Mouse (Mus musculus) forelimb bud, embryonic 11.5 days (tissue): Measurements from ENCODE around the gene Tsfm.
"Not testable (repeated sequence)": the region's sequence is repeated elsewhere in the genome, so short reads cannot be mapped to it uniquely, and the experiment has no call there.

Source experiments
- DNase-seq: peaks from one replicate; pipeline ENCODE4 v3.0.0-alpha.2; 2012; ENCODE audit warnings: low read depth, low spot score

The Tsfm gene

DNA sequence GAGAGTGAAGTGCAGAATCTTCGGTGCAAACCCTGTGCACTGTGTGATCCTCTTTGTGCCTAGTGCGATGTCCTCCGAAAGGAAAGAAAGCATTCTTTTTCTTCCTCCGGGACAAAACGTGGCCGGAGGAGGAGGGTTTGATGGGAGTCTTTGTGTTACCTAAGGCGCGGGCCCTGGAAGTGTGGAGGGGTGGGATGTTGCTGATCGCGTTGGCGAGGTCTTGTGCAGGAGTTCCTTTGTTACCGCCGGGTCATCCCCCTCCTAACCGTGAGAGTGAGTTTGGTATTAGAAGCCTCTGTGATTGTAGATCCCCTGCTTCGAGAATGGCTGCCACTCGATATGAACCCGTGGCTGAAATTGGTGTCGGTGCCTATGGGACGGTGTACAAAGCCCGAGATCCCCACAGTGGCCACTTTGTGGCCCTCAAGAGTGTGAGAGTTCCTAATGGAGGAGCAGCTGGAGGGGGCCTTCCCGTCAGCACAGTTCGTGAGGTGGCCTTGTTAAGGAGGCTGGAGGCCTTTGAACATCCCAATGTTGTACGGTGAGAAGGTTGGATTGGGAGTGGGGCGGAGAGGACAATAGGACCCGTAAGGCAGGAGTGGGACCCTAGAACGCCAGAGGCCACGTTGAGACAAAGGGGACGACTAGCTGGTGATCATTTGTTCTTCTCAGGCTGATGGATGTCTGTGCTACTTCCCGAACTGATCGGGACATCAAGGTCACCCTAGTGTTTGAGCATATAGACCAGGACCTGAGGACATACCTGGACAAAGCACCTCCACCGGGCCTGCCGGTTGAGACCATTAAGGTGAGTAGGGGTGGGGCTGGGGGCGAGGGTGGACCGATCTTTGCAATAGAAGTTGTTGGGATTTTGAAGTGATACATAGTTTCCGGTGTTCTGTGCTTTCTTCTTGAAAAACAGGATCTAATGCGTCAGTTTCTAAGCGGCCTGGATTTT, 33.6 kb upstream of the Tsfm start:
- no peak for DNase-seq

- DNase-seq, result peak; percentile 99
Measured at GRCm38 (mm10) chr10:127063239-127063872, 32.7 kb upstream of the Tsfm start, which contains the start of gene Cdk4. Gene Cdk4 (plus strand): TSS chr10:127063534.

DNA sequence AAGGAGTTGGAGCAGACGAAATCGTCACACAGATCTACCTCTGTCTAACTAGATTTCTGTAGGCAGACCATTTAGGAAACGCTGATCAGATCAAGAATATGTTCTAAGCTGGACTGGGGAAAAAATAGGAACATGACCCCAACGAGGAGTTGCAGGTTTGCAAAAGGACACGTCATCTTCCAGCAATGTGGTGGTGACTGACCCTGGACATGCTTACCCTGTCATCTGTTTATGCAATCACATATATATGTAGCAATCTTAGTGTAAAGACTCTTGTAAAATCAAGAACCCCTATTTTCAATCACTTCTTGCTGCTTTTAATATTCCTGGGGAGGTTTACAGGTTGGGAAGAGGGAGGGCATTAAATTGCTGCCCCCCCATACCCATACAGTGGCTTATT, 31.9 kb upstream of the Tsfm start:
- no peak for DNase-seq

- DNase-seq, result not testable (repeated sequence)
Measured at GRCm38 (mm10) chr10:127062101-127062500, 31.5 kb upstream of the Tsfm start.

DNA sequence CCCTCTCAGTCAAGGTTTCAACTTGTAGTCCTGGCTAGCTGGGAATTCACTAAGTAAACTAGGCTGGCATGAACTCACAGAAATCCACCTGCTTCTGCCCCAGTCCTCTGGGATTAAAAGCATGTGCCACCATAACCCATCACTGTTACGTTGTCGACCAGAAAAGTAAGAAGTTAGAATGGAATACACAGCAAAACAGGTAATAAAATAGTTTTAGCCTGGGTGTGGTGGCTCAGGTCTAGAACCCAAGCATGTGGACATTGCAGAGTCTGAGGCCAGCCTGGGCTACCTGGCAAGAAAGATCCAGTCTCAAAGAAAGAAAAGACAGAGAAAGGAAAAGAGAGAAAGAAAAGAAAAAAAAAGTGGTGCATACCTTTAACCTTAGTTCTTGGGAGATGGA, 30.9 kb upstream of the Tsfm start:
- no peak for DNase-seq

DNA sequence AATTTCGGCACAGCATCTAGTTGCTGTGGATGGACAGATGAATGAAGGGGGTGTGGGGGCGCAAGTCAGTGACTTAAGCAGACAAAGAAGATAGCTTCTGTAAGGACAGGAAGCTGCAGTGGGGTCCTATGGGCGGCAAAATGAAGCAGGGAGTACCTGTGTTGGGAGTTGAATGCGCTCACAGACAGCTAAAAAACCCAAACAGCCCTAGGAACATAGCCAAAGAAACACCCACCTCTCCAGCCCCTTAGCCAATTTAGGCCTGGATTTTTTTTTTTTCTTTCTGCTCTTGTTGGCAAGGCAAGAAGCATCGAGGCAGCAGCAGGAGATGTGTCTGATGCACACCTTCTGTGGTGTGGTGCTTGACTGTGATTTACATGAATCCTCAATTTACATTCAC, 30.4 kb upstream of the Tsfm start:
- no peak for DNase-seq

GRCm38 (mm10) chr10:127059968-127060916, 29.6 kb upstream of the Tsfm start, which contains the start of gene March9:
Gene March9 (minus strand): TSS chr10:127060184.
- no peak for DNase-seq

DNA sequence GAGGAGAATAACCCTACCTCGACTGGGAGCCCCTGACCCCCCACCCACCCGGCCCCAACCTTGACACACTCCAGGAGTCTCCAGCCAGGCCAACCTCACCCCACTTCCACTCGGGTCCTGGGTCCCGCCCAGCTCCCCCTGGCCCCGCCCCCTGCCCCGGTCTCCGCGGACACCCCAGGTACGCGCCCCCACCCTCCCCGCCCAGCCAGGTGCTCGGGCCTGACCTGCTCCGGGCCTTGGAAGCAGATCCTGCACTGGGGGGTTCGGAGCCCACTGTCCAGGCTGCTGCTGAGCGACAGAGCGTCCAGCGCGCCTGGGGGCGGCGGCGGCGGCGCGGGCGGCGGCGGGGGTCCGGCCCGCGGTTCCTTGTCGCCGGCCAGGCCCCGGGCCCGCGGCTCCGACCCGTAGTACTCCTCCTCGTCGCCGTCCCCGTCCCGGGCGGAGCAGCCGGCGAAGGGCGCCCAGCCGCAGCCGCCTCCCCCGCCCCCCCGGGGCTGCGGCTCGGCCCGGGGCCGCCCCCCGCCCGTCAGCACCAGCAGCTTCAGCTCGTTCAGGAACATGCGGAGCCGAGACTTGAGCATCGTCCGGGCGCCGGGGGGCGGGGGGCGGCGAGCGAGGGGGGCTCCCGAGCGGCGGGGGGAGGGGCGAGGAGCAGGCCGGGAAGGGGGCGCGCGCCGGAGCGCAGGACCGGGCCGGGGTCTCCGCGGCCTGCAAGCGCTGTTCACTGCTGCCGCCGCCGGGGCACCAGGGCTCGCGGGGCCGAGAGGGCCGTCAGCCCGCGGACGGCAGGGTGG, 28.7 kb upstream of the Tsfm start:
- no peak for DNase-seq

DNA sequence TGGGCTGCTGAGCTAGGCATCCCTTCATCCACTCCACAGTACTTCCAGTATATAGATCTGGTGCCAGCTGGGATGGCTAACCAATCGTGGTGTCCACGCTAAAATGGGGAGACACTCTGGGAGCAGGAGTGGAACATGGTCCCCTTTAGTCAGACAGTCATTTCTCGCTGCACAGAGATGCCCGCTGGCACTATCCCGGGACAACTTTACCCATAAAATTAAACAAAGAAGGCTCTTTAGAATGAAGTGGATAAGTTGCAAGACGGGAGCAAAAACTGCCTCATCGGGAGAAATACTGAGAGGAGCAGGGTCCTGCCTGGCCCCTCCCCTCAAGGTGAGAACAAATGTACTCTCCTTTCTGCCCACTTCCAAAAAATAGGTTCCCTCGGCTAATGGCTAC, 28.1 kb upstream of the Tsfm start:
- DNase-seq, result no peak

DNA sequence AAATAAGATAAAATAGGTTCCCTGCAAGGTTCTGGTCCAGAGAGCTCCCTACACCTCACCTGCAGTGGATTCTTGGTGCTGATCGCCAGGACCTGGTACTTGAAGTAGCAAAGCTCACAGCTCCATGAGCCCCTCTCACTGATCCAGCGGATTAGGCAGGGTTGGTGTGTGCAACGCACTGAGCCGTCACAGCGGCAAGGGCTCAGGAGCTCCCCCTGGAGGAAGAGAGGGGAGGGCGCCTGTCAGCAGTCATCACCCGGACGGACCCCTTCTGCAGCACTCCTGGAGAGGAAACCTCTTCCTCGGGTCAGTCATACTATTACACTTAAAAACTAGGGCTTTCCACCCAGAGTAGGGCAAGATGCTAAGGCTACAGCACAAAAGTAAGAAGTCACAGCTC, 27.5 kb upstream of the Tsfm start:
- peak; percentile 82 for DNase-seq

- no peak for DNase-seq
Measured at GRCm38 (mm10) chr10:127056490-127056889, 25.9 kb upstream of the Tsfm start.

- no peak for DNase-seq
Measured at GRCm38 (mm10) chr10:127055406-127055805, 24.8 kb upstream of the Tsfm start.

DNA sequence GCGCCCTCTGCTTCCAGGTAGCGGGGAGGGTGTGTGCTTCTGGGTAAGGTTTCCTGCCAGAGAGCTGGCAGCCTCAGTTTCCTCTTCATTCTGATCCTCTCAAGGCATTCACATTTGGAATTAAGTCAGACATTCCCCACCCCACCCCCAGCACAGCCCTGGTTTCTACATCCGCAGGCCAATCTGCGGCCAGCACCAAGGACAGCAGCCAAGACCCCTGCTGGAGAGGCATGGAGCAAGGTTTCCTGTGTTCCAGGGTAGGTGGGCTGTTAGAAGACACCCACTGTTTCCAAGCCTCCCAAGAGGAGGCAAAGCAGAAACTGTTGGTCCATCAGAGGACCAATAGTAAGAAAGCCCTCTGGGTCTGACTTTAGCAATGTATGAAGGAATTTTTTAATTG, 24.0 kb upstream of the Tsfm start:
- no peak for DNase-seq

- no peak for DNase-seq
Measured at GRCm38 (mm10) chr10:127050119-127050474, 19.5 kb upstream of the Tsfm start.

DNA sequence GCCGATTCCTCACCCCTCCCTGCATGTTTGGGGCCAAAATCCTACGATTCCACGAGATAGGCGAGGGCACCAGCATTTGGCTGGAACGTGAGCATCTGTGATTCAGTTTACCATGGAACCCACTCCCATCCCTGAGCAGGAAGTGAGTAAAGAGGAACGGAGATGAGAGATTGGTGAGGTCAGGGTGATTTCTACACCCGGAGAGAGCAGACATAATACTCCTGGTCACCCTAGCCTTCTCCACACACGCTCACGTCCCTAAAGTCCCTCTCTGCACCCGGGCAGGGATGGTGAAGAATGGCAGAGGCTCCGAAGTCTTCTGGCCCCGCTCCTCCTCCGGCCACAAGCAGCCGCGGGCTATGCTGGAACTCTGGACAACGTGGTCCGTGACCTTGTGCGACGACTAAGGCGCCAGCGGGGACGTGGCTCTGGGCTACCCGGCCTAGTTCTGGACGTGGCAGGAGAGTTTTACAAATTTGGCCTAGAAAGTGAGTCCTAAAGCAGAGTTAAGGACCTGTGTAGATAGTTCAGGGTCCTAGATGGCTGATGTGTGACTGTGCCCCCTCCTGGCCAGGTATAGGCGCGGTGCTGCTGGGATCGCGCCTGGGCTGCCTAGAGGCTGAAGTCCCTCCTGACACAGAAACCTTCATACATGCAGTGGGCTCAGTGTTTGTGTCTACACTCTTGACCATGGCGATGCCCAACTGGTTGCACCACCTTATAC, 18.9 kb upstream of the Tsfm start:
- DNase-seq, result no peak

DNA sequence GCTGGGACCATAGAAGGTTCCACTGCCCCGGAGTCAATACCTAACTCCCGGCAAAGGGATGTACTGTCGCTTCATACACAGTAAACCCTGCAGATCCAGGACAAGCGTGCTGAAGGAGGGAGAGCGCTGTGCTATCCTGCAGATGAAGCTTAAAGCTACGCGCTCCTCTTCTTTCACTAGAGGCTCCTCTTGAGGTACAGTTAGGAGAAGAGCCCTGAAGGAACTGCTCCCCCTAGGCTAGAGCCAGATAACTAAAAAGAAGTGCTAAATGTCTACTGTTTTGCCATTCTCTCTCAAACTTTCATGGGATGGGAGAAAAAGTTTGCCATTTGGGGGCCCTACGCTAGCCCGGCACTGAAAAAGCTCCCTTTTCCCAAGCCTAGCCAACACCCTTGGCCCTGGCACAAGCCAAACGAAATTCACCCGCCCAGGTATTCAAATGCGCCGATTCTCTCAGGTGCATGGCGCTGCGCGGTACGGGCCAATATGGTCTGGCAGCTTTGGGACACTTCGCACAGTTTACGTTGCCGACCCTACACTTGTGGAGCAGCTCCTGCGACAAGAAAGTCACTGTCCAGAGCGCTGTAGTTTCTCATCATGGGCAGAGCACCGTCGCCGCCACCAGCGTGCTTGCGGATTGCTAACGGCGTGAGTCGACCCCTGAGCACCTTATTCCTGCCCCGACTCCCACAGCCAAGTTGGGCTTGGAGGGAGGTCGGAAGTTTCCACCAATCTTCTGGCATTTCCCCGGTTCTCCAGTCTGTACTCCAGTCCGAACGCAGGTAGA, 18.2 kb upstream of the Tsfm start:
- no peak for DNase-seq

GRCm38 (mm10) chr10:127047954-127048353, 17.3 kb upstream of the Tsfm start, which contains the start of gene Cyp27b1:
Gene Cyp27b1 (plus strand): TSS chr10:127048250.
- no peak for DNase-seq

- DNase-seq, result no peak
Measured at GRCm38 (mm10) chr10:127043187-127043586, 12.5 kb upstream of the Tsfm start.

- no peak for DNase-seq
Measured at GRCm38 (mm10) chr10:127042468-127043115, 12.0 kb upstream of the Tsfm start.
